Mouse (Mus musculus) embryo, embryonic 10 days (tissue): ENCODE measurements at regions not wholly inside any gene's neighbourhood (a gene's known extent, or its start where the extent isn't known, plus 50 kb on each side); places are given as distances from the start of the nearest gene placed in this dataset.
"Not testable (repeated sequence)": the region's sequence is repeated elsewhere in the genome, so short reads cannot be mapped to it uniquely, and the experiment has no call there.

Experiments
- DNase-seq: peaks from one replicate; pipeline ENCODE4 v3.0.0-alpha.2; 2015; ENCODE audit warnings: low spot score

DNA sequence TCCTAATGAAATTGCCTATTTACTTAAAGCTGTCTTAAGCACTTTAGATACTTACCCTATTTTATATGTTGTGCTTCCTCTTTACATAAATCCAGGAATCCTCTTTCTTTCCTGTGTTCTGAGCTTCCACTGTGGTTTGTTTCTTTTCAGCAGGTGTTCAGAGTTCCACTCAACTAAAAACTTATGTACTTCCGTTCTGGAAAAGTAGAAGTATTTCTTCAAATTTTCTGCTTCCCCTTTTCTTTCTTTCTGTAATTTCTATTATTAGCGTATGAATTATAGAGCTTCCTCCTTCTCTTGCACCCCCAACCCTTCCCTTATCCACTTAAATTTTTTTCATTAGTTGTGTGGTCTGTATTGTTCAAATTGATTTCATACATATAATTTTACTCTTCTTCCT lies 165.8 kb upstream of the Nudt12 start:
- no peak for DNase-seq

DNA sequence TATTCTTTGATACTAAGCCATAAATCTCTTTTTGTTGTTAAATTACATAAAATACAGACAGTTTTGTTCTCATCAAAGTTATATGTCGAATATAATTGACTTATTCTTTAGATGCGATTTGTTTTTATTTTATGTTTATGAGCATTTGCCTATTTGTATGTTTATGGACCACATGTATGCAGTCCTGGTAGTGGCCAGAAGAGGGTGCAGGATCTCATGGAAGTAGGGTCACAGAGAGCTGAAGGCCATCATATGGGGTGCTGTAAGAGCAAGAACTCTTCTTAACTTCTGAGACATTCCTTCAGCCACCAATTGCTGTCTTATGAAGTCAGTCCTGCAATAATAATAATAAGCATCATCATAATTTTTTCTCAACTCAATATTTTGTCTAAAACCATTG lies 143.2 kb upstream of the Nudt12 start:
- DNase-seq, result no peak

DNA sequence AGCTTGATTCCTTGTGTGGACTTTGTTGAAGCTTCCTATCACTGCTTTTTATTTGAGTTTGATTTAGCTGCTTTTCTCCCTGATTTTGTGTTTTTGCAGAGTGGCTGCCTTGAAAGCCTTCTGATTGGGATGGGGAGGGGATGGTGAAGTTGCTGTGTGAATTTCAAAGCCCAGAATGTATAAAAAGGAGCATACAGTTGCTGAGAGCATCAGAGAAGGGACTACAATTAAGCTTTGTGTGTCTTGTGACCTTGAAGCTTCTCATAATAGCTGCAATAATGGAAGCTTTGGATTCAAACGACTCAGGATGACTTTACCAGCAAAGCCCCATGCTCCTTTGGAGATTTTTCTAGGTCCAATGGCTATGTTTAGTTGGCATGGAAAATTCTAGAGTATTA lies 130.6 kb upstream of the Nudt12 start:
- no peak for DNase-seq

DNA sequence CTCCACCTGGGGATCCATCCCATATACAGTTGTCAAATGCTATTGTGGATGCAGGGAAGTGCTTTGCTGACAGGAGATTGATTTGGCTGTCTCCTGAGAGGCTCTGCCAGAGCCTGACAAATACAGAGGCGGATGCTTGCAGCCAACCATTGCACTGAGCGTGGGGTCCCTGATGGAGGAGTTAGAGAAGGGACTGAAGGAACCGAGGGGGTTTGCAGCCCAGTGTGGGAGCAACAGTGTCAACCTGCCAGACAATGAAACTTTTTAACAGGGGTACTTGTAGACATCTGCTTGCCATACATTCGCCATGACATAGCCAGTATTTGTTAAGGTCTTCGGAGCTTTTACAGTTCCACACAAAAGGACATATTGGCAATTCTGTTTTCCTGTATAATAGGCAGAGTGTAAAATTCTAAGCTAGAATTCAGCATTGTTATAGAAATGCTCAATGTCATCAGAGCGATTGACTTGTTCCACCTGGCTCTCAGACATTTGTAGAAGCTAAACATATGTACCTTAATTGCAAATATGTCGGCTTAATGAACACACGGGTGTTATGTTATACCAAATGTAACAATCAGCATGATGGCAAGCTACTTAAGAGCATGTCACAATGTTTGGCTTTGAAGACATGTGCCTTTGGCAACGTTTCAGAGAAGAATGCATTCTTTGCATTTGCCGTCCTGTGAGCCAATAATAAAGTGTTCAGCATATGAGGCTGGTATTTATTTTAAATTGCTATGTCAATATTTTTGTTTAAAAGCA lies 130.0 kb upstream of the Nudt12 start:
- no peak for DNase-seq

DNA sequence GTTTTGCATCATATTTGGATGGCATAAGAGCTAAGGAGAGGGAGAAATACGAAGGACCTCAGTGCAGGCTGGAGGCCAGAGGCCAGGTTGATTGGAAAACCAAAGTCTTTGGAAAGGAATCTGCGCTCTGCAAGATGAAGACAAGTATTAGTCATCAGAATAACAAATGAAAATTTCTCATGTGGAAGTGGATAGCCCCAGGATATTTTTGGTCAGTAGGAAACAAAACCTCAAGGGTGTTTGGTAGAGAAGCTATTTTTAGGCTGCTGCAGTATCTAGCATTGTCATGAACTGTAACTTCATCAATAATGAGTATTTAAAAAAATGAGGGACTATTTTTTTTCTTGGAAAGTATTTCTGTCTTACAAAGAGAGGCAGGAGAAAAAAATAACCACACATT lies 125.6 kb upstream of the Nudt12 start:
- DNase-seq, result no peak

DNA sequence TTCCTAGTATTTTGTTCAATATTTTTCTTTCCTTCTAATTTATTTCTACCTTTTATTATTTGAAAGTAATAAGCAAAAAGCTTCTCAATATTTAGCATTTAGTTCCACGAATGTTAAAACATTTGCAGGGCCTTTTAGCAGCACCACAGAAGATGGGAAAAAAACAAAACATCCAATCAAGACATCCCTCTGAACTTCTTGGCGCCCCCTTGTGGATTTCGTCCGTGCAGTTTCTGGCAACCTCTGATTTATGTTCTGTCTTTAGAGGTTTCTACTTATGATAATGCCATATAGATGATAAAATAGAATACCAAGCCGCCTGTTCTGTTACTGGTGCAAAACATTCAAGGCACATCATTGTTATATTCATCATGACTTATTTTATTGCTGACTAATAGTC lies 86.2 kb upstream of the Nudt12 start:
- DNase-seq, result peak; percentile 62

DNA sequence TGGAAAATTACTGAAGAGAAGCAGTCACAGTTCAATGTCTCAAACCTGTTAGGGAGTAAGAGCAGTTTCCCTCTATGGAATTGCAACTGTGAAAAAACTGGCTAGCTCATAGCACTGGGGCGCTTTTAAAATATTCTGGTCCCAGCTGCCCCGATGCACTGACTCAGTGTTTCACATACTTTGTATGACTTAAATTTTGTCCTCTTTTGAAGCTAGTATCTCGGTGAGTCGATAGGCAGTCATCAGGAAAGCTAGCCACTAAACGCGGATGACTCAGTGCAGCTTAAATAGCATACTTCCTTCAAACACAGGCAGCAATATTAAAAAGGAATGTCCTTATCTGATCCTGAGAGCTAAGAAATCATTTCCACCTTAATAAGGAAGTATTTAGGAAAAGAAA lies 63.7 kb upstream of the Nudt12 start:
- not testable (repeated sequence) for DNase-seq

DNA sequence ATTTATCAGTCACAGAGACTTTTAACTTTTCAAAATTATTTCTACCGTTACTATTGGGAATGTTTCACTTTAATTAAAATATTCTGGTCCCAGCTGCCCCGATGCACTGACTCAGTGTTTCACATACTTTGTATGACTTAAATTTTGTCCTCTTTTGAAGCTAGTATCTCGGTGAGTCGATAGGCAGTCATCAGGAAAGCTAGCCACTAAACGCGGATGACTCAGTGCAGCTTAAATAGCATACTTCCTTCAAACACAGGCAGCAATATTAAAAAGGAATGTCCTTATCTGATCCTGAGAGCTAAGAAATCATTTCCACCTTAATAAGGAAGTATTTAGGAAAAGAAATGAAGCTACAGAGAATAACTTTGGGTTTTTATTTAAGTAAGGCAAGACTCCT lies 63.2 kb upstream of the Nudt12 start:
- DNase-seq, result not testable (repeated sequence)
